Mouse (Mus musculus): ENCODE results near the gene Taf1b.

GRCm38 (mm10) chr12:24536390-24536789 lies 38.2 kb downstream of the Taf1b start:
- no peak for TF ChIP-seq POLR2A (IDR thresholded peaks at IDR 0.05; ENCODE audit: low read depth, low read length)
- TF ChIP-seq RAD21 (IDR thresholded peaks at IDR 0.05; ENCODE audit: low read depth, low read length), result no peak
- no peak for TF ChIP-seq POLR2AphosphoS2 (IDR thresholded peaks at IDR 0.05; ENCODE audit: low read depth, low read length)
- no peak for TF ChIP-seq KAT2A (IDR thresholded peaks at IDR 0.05; ENCODE audit: insufficient replicate concordance, low read length)
- TF ChIP-seq USF2 (conservative IDR thresholded peaks at IDR 0.05; ENCODE audit: low read depth, low read length), result no peak
- no peak for TF ChIP-seq ELF1 (IDR thresholded peaks at IDR 0.05; ENCODE audit: low read depth, low read length)
- no peak for TF ChIP-seq EP300 (IDR thresholded peaks at IDR 0.05; ENCODE audit: low read length)
- TF ChIP-seq CTCF (conservative IDR thresholded peaks at IDR 0.05 in 1 of 2, IDR thresholded peaks at IDR 0.05 in 1 of 2; ENCODE audit: low read depth in 2 of 2, low read length in 2 of 2), result no peak
- no peak for TF ChIP-seq UBTF (IDR thresholded peaks at IDR 0.05; ENCODE audit: low read depth, low read length)
- TF ChIP-seq MAFK (IDR thresholded peaks at IDR 0.05; ENCODE audit: insufficient replicate concordance, low read length), result no peak
- no peak for TF ChIP-seq TCF12 (IDR thresholded peaks at IDR 0.05; ENCODE audit: low read depth, low read length)
- TF ChIP-seq SMC3 (IDR thresholded peaks at IDR 0.05; ENCODE audit: low read depth, low read length), result no peak

All from CH12.LX (cell line).